Mouse (Mus musculus) left cerebral cortex, adult 2 months (tissue): ENCODE data around the gene Ddx27. TPM values are rescaled to one million over a fixed set of nuclear protein-coding genes. Genes with fewer than 3 reads are reported as not detected.

Experiments
- DNase-seq, 2 experiments: peaks; one replicate each; pipeline ENCODE4 v3.0.0; 2021 to 2022; ENCODE audit warnings: low spot score in 2 of 2, mixed read lengths in 1 of 2; ENCODE audit errors: extremely low spot score in 1 of 2
- H3K27ac ChIP-seq: fragments of 200-600 bp; 2 replicates; pipeline ENCODE4 v1.8.1; 2022
- H3K4me3 ChIP-seq: fragments of 200-600 bp; 2 replicates; pipeline ENCODE4 v1.8.1; 2022
- CTCF ChIP-seq: fragments of 200-600 bp; IDR thresholded peaks from 2 replicates; pipeline ENCODE4 v1.8.1; 2022; ENCODE audit warnings: antibody characterized with exemption, mild to moderate bottlenecking, moderate library complexity
- intact Hi-C: fragments of 180-260 bp; cut with DNase I; formaldehyde crosslinking; loops from one replicate; pipeline ENCODE4 v1.15.1; 2025
- total RNA-seq, 2 experiments: library from RNA; stranded (reverse); gene quantifications; 2 replicates each; pipeline ENCODE4 v1.2.3; 2021

Gene Ddx27
- total RNA-seq, 2 experiments from 2014 or later, result 34.6 to 35.5 TPM

DNA sequence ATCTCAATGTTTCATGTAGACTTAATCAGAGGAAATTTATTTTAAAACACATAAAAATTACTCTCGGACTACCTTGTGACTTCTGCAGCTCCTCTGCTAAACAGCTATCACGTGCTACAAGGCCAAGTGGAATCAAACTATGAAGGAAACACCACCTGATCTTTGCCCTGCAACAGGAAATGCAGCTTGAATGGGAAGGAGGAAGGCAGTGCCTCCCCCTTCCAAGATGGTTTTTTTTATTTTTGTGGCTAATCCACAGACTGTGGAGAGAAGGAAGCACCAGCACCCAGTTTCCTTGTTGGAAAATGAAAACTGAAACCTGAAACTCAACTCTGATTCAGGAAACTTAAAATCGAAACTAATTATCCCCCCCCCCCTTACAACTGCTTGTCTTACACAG is 43.2 kb downstream of the Ddx27 start:
- DNase-seq, result no peak
- Histone ChIP-seq H3K4me3 (no peak overlapping the region), H3K27ac (no peak overlapping the region)
- TF ChIP-seq CTCF, result no peak
- intact Hi-C loops, result loop anchor here (5.0 kb wide), 1 partner anchor 41 kb away; the partner anchor contains the start of gene Ddx27

- Histone ChIP-seq H3K4me3 (no peak overlapping the region), H3K27ac (no peak overlapping the region)
- DNase-seq, result no peak
- no peak for TF ChIP-seq CTCF
- intact Hi-C loops, result loop anchor here (5.0 kb wide), 1 partner anchor 42 kb away; the partner anchor contains the start of gene Ddx27
These were observed 43.9 kb downstream of the Ddx27 start for GRCm38 (mm10) chr2:167058814-167059387.

GRCm38 (mm10) chr2:167059536-167059935 is 44.5 kb downstream of the Ddx27 start:
- no peak overlapping the region for H3K4me3 ChIP-seq
- no peak for DNase-seq
- intact Hi-C loops, result loop anchor here (5.0 kb wide), 1 partner anchor 42 kb away; the partner anchor contains the start of gene Ddx27
- no peak overlapping the region for H3K27ac ChIP-seq
- TF ChIP-seq CTCF, result no peak

DNA sequence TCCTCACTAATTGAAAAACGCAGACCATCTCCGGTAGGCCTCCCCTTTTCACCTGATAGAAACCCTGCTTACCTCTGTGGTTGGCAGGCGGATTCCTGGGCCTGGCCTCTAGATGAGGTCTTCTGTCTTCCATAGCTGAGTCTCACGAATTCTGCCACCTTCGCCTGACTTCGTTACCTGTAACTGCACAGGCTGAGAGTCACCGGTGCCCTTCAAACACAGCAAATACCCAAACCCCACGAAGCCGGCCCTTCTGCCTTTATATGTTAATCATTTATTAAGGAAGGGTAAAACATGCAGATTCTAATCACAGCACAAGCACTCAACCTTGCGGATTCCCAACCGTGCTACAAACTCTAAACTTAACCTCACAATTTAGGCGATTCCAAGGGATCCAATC is 45.0 kb downstream of the Ddx27 start:
- DNase-seq, result no peak
- Histone ChIP-seq H3K27ac (peak overlapping the region; percentile 73), H3K4me3 (peak overlapping the region; percentile 26)
- intact Hi-C loops, result loop anchor here (5.0 kb wide), 3 partner anchors 43 to 432 kb away; partner anchors contain the start of genes Ddx27, Rnf114 and Spata2
- TF ChIP-seq CTCF, result no peak

- H3K27ac ChIP-seq, result peak overlapping the region; percentile 73
- no peak for TF ChIP-seq CTCF
- H3K4me3 ChIP-seq, result peak overlapping the region; percentile 26
- no peak for DNase-seq
- intact Hi-C loops, result loop anchor here (5.0 kb wide), 2 partner anchors 127 to 432 kb away; partner anchors contain the start of genes Rnf114 and Spata2
These were observed 45.4 kb downstream of the Ddx27 start for GRCm38 (mm10) chr2:167060360-167060759.

DNA sequence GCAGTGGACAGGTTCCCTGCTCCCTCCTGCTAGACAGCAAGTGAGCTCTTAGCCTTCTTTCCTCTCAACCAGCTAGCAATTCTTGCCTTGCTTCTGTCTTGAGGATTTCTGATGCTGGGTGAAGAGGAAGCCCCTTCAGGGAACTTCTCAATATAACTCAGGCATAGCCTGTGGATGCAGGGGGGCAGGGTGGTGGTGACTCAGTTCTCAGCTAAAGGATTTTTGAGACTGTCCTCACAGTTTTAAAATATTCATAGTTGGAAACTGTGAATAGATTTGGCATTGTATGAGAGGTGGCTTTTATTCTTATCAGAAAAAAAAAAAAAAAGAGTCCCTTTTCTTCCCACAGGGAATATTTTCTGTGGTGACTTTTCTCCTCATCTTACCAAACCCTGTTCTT is 45.8 kb downstream of the Ddx27 start:
- TF ChIP-seq CTCF, result no peak
- H3K27ac ChIP-seq, result peak overlapping the region; percentile 96
- peak in 1 of 2 experiments; percentile 46 for DNase-seq
- peak overlapping the region; percentile 97 for H3K4me3 ChIP-seq
- intact Hi-C loops, result loop anchor here (5.0 kb wide), 2 partner anchors 127 to 432 kb away; partner anchors contain the start of genes Rnf114 and Spata2

GRCm38 (mm10) chr2:167061381-167062034 is 46.5 kb downstream of the Ddx27 start:
- H3K4me3 ChIP-seq, result peak overlapping the region; percentile 97
- no peak for TF ChIP-seq CTCF
- DNase-seq, result no peak
- intact Hi-C loops, result loop anchor here (5.0 kb wide), 2 partner anchors 126 to 431 kb away; partner anchors contain the start of genes Rnf114 and Spata2
- peak overlapping the region; percentile 96 for H3K27ac ChIP-seq

- intact Hi-C loops, result loop anchor here (5.0 kb wide), 2 partner anchors 125 to 430 kb away; partner anchors contain the start of genes Rnf114 and Spata2
- no peak for TF ChIP-seq CTCF
These were observed 47.5 kb downstream of the Ddx27 start for GRCm38 (mm10) chr2:167062497-167062911.

DNA sequence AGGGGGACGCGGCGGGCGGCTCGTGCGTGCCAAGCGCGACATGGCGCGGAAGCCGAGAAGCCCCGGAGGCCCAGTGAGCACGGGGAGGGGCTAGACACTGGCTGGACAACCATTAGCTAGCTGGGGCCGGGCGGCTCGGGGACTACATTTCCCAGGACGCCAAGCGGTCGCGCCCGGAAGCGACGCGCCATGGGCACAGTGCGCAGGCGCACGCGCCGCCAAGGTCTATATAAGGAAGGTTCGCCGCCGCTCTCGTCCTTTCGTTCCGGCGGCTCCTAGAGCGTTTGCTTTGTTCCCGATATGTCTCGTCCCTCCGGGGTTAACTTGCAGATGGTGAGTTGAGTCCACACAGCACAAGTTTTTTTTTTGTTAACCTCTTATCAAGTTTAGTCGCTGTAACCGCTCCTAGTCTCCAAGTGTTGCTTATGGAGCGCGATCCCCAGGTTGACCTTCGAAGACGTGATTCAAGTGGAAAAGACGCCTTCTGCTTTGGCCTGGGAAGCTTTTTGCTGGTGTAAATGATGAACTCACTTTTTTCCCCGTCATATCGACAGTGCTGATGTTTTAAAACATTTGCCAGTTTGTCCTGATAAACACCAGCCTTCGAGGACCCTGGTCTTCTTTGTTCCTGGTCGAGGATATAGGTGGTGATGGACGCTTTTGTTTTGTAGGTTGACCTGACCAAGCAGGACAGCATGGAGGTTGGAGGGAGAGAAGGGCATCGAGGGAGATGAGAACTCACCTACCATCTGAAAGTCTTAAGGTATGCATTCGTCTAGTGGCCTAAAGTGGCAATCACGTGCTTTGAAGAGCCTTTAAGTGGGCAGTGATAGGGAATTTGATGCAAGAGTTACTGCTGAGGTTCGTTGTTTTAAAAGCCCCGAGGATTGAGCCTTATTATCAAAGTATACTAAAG is 48.2 kb downstream of the Ddx27 start, which contains the start of gene Znfx1:
Gene Znfx1 (minus strand): TSS at position 51 of the 916 bp plus-strand sequence.
- intact Hi-C loops, result loop anchor here (5.0 kb wide), 2 partner anchors 124 to 429 kb away; partner anchors contain the start of genes Rnf114 and Spata2
- TF ChIP-seq CTCF, result peak; percentile 33
- peak; percentile 96 to 97 for DNase-seq
- peak within 1 kb of the TSS; percentile 96 for H3K27ac ChIP-seq
- peak within 1 kb of the TSS; percentile 97 for H3K4me3 ChIP-seq

More at GRCm38 (mm10) chr2:167062497-167062911, 47.5 kb downstream of the Ddx27 start:
- peak overlapping the region; percentile 97 for H3K4me3 ChIP-seq
- peak overlapping the region; percentile 96 for H3K27ac ChIP-seq
- peak; percentile 87 to 89 for DNase-seq

DNA sequence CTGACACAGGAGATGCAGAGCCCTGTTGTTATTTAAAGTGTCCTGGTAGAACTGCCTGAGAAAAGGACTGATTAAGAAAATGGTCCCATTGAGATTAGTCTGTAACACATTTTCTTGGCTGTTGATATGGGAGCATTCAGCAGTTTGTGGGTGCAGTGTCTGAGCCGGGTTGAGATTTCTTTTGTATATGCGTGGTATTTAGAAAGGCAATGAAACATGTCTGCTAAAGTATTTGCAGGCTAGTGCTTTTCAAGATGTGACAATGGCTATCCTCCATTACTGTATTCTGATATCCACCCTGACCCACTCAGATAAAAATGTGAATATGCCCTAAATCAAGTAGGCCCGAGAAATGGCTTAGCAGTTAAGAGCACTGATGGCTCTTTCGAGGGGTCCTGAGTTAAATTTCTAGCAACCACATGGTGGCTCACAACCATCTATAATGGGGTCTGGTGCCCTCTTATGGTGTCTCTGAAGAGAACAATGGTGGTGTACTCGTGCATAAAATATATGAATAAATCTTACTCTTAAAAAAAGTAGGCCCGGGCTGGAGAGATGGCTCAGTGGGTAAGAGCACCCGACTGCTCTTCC is 49.0 kb downstream of the Ddx27 start:
- TF ChIP-seq CTCF, result peak; percentile 8
- Histone ChIP-seq H3K4me3 (peak overlapping the region; percentile 97), H3K27ac (peak overlapping the region; percentile 96)
- no peak for DNase-seq
- intact Hi-C loops, result loop anchor here (5.0 kb wide), 2 partner anchors 123 to 428 kb away; partner anchors contain the start of genes Rnf114 and Spata2
